Mouse (Mus musculus) MEL (cell line): Measurements from ENCODE around the gene Slc2a9. TPM values are rescaled to one million over a fixed set of nuclear protein-coding genes. Genes with fewer than 3 reads are reported as not detected.
A peak's percentile ranks its signal among the peaks of the same experiment; 100 is the strongest.

Experiments used
- DNase-seq: peaks from one replicate; pipeline ENCODE4 v3.0.0; 2011; ENCODE audit warnings: low read depth, low spot score
- H3K27ac ChIP-seq: 2 replicates; pipeline ENCODE4 v1.5.1; 2012; ENCODE audit warnings: low read depth, mild to moderate bottlenecking, control low read depth, low read length, moderate library complexity; ENCODE audit not compliant: control insufficient read depth
- H3K27me3 ChIP-seq, 2 experiments: fragments of 150-350 bp in 1 of 2; sonication (generic) in 1 of 2; 2 replicates each; pipeline ENCODE4 v1.6.1; 2012; ENCODE audit warnings: low read length in 2 of 2, mild to moderate bottlenecking in 2 of 2, improper control_type of control experiment in 1 of 2, moderate library complexity in 1 of 2; ENCODE audit not compliant: insufficient read depth in 2 of 2, control insufficient read depth in 1 of 2
- H3K36me3 ChIP-seq, 2 experiments: 2 replicates each; pipeline ENCODE4 v1.6.1; 2012 to 2014; ENCODE audit warnings: low read length in 2 of 2, improper control_type of control experiment in 1 of 2, inconsistent platforms in 1 of 2, mild to moderate bottlenecking in 1 of 2; ENCODE audit not compliant: insufficient read depth in 2 of 2, control insufficient read depth in 1 of 2
- H3K4me1 ChIP-seq, 2 experiments: fragments of 150-350 bp in 1 of 2; sonication (generic) in 1 of 2; 2 replicates each; pipeline ENCODE4 v1.6.1; 2012; ENCODE audit warnings: low read length in 2 of 2, improper control_type of control experiment in 1 of 2, mild to moderate bottlenecking in 1 of 2; ENCODE audit not compliant: insufficient read depth in 2 of 2, control insufficient read depth in 1 of 2
- H3K4me3 ChIP-seq, 2 experiments: fragments of 150-350 bp in 1 of 2; sonication (generic) in 1 of 2; 2 replicates each; pipeline ENCODE4 v1.5.1; 2012; ENCODE audit warnings: low read depth in 2 of 2, low read length in 2 of 2, mild to moderate bottlenecking in 2 of 2, moderate library complexity in 2 of 2, control low read depth in 1 of 2, improper control_type of control experiment in 1 of 2; ENCODE audit not compliant: control insufficient read depth in 1 of 2, insufficient read depth in 1 of 2
- H3K79me2 ChIP-seq: 2 replicates; pipeline ENCODE4 v1.6.1; 2012; ENCODE audit warnings: mild to moderate bottlenecking, low read length, moderate library complexity; ENCODE audit not compliant: control insufficient read depth, poor library complexity, insufficient read depth
- H3K9ac ChIP-seq: 2 replicates; pipeline ENCODE4 v1.6.1; 2012; ENCODE audit warnings: low read depth, mild to moderate bottlenecking, control low read depth, low read length, moderate library complexity; ENCODE audit not compliant: control insufficient read depth, poor library complexity, severe bottlenecking
- H3K9me3 ChIP-seq: fragments of 150-350 bp; sonication (generic); replicated peaks from 2 replicates; pipeline ENCODE4 v1.6.1; 2012; ENCODE audit warnings: mild to moderate bottlenecking, low read length, improper control_type of control experiment, moderate library complexity; ENCODE audit not compliant: insufficient read depth
- CHD1 ChIP-seq: IDR thresholded peaks from 2 replicates; pipeline ENCODE4 v1.6.1; 2012; ENCODE audit warnings: low read depth, mild to moderate bottlenecking, inconsistent platforms, low read length, improper control_type of control experiment
- CTCF ChIP-seq, 3 experiments: IDR thresholded peaks in 2 of 3; conservative IDR thresholded peaks in 1 of 3; 2 replicates each; pipeline ENCODE4 v1.5.1; 2011 to 2012; ENCODE audit warnings: low read length in 3 of 3, low read depth in 2 of 3, mild to moderate bottlenecking in 2 of 3, improper control_type of control experiment in 1 of 3, inconsistent platforms in 1 of 3, mixed read lengths in 1 of 3, moderate library complexity in 1 of 3; ENCODE audit not compliant: control insufficient read depth in 1 of 3, insufficient read depth in 1 of 3, poor library complexity in 1 of 3, severe bottlenecking in 1 of 3
- E2F4 ChIP-seq: IDR thresholded peaks from 2 replicates; pipeline ENCODE4 v1.6.1; 2011; ENCODE audit warnings: low read depth, low read length, improper control_type of control experiment, borderline replicate concordance
- ELF1 ChIP-seq: IDR thresholded peaks from 2 replicates; pipeline ENCODE4 v1.6.1; 2014; ENCODE audit warnings: low read depth, mild to moderate bottlenecking, inconsistent platforms, low read length, improper control_type of control experiment, moderate library complexity
- EP300 ChIP-seq, 2 experiments: IDR thresholded peaks; 2 replicates each; pipeline ENCODE4 v1.6.1; 2011; ENCODE audit warnings: improper control_type of control experiment in 2 of 2, low read length in 2 of 2, low read depth in 1 of 2, mild to moderate bottlenecking in 1 of 2
- GATA1 ChIP-seq: IDR thresholded peaks from 2 replicates; pipeline ENCODE4 v1.6.1; 2011; ENCODE audit warnings: low read depth, low read length, improper control_type of control experiment
- MAFK ChIP-seq: IDR thresholded peaks from 2 replicates; pipeline ENCODE4 v1.6.1; 2011; ENCODE audit warnings: low read depth, mild to moderate bottlenecking, low read length, improper control_type of control experiment, borderline replicate concordance
- MEF2A ChIP-seq: IDR thresholded peaks from 2 replicates; pipeline ENCODE4 v1.6.1; 2014; ENCODE audit warnings: low read depth, mild to moderate bottlenecking, inconsistent platforms, low read length, improper control_type of control experiment; ENCODE audit not compliant: poor library complexity, insufficient replicate concordance, severe bottlenecking; ENCODE audit errors: extremely low read depth
- MXI1 ChIP-seq: IDR thresholded peaks from 2 replicates; pipeline ENCODE4 v1.6.1; 2011; ENCODE audit warnings: mild to moderate bottlenecking, low read depth, low read length, improper control_type of control experiment
- MYB ChIP-seq: IDR thresholded peaks from 2 replicates; pipeline ENCODE4 v1.6.1; 2011; ENCODE audit warnings: mild to moderate bottlenecking, low read depth, low read length, improper control_type of control experiment
- NELFE ChIP-seq: IDR thresholded peaks from 2 replicates; pipeline ENCODE4 v1.6.1; 2011; ENCODE audit warnings: low read depth, low read length, improper control_type of control experiment
- NRF1 ChIP-seq: IDR thresholded peaks from 2 replicates; pipeline ENCODE4 v1.6.1; 2014; ENCODE audit warnings: low read depth, mild to moderate bottlenecking, inconsistent platforms, low read length, improper control_type of control experiment, moderate library complexity; ENCODE audit not compliant: poor library complexity, insufficient read depth, severe bottlenecking
- POLR2AphosphoS2 ChIP-seq: IDR thresholded peaks from 2 replicates; pipeline ENCODE4 v1.6.1; 2011; ENCODE audit warnings: low read length, improper control_type of control experiment
- RAD21 ChIP-seq: IDR thresholded peaks from 2 replicates; pipeline ENCODE4 v1.6.1; 2011; ENCODE audit warnings: mild to moderate bottlenecking, low read depth, low read length, improper control_type of control experiment
- SMC3 ChIP-seq: IDR thresholded peaks from 2 replicates; pipeline ENCODE4 v1.6.1; 2011; ENCODE audit warnings: low read depth, low read length, improper control_type of control experiment
- TBP ChIP-seq: IDR thresholded peaks from 2 replicates; pipeline ENCODE4 v1.8.0; 2011; ENCODE audit warnings: low read depth, low read length, improper control_type of control experiment
- TCF12 ChIP-seq: IDR thresholded peaks from 2 replicates; pipeline ENCODE4 v1.6.1; 2014; ENCODE audit warnings: low read depth, mild to moderate bottlenecking, inconsistent platforms, low read length, improper control_type of control experiment, moderate library complexity
- USF1 ChIP-seq: IDR thresholded peaks from 2 replicates; pipeline ENCODE4 v1.6.1; 2014; ENCODE audit warnings: low read depth, mild to moderate bottlenecking, inconsistent platforms, low read length, improper control_type of control experiment, moderate library complexity
- ZC3H11A ChIP-seq: IDR thresholded peaks from 2 replicates; pipeline ENCODE4 v1.6.1; 2012; ENCODE audit warnings: low read depth, mild to moderate bottlenecking, inconsistent platforms, low read length, improper control_type of control experiment
- ZNF384 ChIP-seq: IDR thresholded peaks from 2 replicates; pipeline ENCODE4 v1.6.1; 2012; ENCODE audit warnings: low read depth, mild to moderate bottlenecking, inconsistent platforms, low read length, improper control_type of control experiment
- polyA plus RNA-seq, 2 experiments: library from polyadenylated mRNA; stranded (reverse) in 1 of 2; unstranded in 1 of 2; fragments of >175 nt in 1 of 2; fragments of >200 nt in 1 of 2; gene quantifications; 2 replicates each; pipeline versions ENCODE4 v1.2.1 to v1.2.4; 2012; ENCODE audit warnings: low replicate concordance in 2 of 2, low read depth in 1 of 2; ENCODE audit not compliant: insufficient read length in 2 of 2, insufficient read depth in 1 of 2, missing spikeins in 1 of 2
- total RNA-seq: library from RNA; depleted of rRNA; stranded (reverse); fragments of 300-350 nt; gene quantifications from 2 replicates; pipeline ENCODE4 v1.2.3, GENCODE M21; 2012

Gene Slc2a9
- total and polyA plus RNA-seq, 3 experiments, result 1.1 to 4.2 TPM; not detected in 1

DNA sequence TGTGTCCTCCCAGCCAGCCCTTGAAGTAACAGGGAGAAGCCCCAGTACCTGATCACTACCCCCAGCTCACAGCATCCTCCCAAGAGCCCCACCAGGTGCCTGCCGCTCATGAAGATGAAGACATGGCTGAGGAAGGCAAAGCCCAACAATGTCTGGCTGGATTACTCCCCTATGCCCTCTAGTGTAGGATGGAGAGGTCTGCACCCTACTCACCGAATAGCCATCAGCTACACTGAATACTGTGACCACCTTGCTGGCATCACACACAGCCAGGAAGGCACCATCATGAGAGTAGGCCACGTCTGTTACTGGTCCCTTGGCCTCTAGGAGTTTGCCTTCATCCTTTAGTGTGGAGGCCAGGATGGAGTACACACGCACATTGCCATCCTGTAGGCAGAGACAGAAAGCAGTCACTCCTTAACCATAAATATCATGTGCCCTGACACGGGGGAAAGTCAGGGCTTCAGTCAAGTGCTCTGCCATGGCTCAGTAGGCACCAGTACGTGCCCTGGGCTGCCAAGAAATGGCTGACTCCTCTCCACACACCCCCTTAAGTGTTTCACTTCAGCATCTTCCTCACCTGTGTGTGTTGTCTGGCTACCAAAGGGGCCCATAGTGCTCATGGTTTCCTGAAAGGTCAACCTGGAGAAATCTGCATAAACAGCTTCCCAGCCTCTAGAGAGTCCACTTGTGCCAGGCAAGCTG is 26.9 kb upstream of the Slc2a9 start:
- DNase-seq, result peak; percentile 60
- no peaks in the 10 kb centered on the region for H3K9me3 ChIP-seq
- no peaks in the 10 kb centered on the region for H3K27me3 ChIP-seq
- no peaks in the 10 kb centered on the region for H3K79me2 ChIP-seq
- H3K36me3 ChIP-seq, result peaks cover 0 to 29% of the 10 kb centered on the region in 2 experiments; a peak in 2 of 4 replicates
- TF ChIP-seq RAD21 (peak; percentile 59), CTCF (IDR thresholded peaks at IDR 0.05 in 2 of 3, conservative IDR thresholded peaks at IDR 0.05 in 1 of 3; ENCODE audit: control insufficient read depth in 1 of 3, insufficient read depth in 1 of 3, low read depth in 2 of 3, low read length in 3 of 3, poor library complexity in 1 of 3, severe bottlenecking in 1 of 3) (peak; percentile 53 to 76 (median 75); a peak in 5 of 6 replicates), MXI1 (no peak), TCF12 (no peak), NELFE (no peak), USF1 (no peak), SMC3 (peak; percentile 80), CHD1 (no peak), ZC3H11A (peak; percentile 32; the same call in 1 of the 2 replicates), ZNF384 (no peak), MYB (no peak), MEF2A (no peak), MAFK (no peak), GATA1 (no peak), E2F4 (no peak)
- no peak overlapping the region for H3K9ac ChIP-seq
- H3K27ac ChIP-seq, result no peak overlapping the region
- no peaks in the 10 kb centered on the region for H3K4me1 ChIP-seq
- H3K4me3 ChIP-seq, result no peak overlapping the region

DNA sequence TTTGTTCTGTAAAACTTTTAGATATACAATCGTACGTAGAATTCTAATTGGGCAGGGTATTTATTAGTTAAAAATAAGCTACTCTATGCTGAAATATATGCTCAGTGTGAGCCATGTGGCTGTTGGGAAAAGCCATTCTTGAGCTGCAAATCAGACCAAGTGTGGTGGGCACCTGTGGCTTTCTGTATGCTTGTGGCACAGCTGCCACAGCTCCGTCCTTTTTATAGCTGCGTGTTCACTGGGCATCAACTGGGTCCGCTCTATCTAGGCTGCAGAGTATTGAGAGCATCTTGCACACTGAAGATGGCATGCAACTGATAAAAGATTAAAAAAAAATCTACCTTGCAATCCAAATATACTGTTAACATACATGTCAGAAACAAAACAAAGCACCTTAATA is 20.0 kb upstream of the Slc2a9 start:
- Histone ChIP-seq H3K4me3 (no peak overlapping the region), H3K9me3 (no peaks in the 10 kb centered on the region), H3K79me2 (no peaks in the 10 kb centered on the region), H3K27ac (no peak overlapping the region), H3K4me1 (no peaks in the 10 kb centered on the region), H3K9ac (no peak overlapping the region), H3K27me3 (no peaks in the 10 kb centered on the region), H3K36me3 (peaks cover 0 to 3% of the 10 kb centered on the region in 2 experiments; a peak in 2 of 4 replicates)
- no peak for TF ChIP-seq EP300 (IDR thresholded peaks at IDR 0.05; ENCODE audit: low read depth in 1 of 2, low read length in 2 of 2)
- no peak for TF ChIP-seq RAD21
- TF ChIP-seq POLR2AphosphoS2, result no peak
- TF ChIP-seq GATA1, result no peak
- no peak for TF ChIP-seq NRF1
- TF ChIP-seq CHD1, result no peak
- no peak for TF ChIP-seq TCF12
- TF ChIP-seq TBP, result no peak
- no peak for TF ChIP-seq ELF1
- no peak for DNase-seq
